Mouse (Mus musculus) cerebellum, adult 9-11 months (tissue): ENCODE data around the gene Slc30a6.
A peak's percentile ranks its signal among the peaks of the same experiment; 100 is the strongest.

Experiments
- DNase-seq: peaks from one replicate; pipeline ENCODE4 v3.0.0; 2022

Slc30a6 gene

GRCm38 (mm10) chr17:74395383-74396065 lies at the start of gene Slc30a6:
Gene Slc30a6 (plus strand): TSS chr17:74395608.
- DNase-seq = peak; percentile 97

GRCm38 (mm10) chr17:74363592-74363991 lies 31.8 kb upstream of the Slc30a6 start:
- no peak for DNase-seq

GRCm38 (mm10) chr17:74376916-74377315 lies 18.5 kb upstream of the Slc30a6 start:
- no peak for DNase-seq

- DNase-seq = no peak
Observed at GRCm38 (mm10) chr17:74386657-74387056, 8.8 kb upstream of the Slc30a6 start.

DNA sequence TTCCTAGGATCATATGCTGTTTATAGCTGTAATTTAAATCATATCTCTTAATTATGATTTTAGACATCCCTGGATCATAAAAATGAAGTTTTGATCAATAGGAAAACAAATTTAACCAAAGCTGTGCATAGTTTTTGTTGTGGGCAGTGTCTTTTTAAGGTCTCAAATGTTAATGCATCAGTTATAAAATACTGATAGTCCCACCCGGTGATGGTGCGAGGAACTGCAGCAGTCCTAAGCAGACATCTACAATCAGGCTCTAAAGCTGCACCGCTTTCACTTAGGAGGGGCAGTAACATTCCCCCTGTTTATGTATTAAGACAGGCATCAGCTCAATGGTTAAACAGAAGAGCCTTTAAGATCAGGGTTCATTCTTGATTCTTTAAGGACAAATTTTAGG lies 5.6 kb upstream of the Slc30a6 start:
- DNase-seq = no peak

GRCm38 (mm10) chr17:74394381-74394780 lies 1.0 kb upstream of the Slc30a6 start:
- no peak for DNase-seq

DNA sequence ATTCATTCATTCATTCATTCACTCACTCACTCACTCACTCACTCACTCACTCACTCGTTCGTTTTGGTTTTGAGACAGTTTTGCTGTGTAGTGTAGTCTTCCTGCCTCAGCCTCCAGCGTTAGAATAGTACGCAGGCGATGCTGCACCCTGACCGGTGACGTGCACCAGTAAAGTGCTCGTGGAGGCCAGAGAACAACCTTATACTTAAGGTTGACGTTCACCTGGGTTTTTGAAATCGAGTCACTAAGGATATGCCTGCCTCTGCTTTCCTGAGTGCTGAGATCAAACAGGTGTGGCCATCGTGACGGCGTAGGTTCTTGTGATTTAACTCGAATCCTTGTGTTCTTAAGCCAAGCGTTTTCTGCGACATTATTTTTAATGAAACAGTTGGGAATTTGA lies 553 bp upstream of the Slc30a6 start:
- DNase-seq = peak; percentile 31

DNA sequence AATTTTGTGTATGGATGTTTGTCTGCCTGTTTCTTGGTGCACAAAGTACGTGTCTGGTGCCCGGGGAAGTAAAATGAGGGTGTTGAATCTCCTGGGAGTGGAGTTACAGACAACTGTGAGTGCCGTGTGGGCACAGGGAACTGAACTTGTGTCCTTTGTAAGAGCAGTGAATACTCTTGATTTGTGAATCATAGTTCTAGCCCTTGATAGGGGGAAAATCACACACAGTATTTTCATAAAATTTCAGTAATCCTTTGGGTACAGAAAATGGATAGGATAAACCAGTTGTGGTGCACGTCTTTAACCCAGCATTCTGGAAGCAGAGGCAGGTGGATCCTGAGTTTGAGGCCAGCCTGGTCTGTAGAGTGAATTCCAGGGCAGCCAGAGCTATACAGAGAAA lies 1.4 kb downstream of the Slc30a6 start:
- no peak for DNase-seq

- DNase-seq = no peak
Observed at GRCm38 (mm10) chr17:74397173-74397572, 1.8 kb downstream of the Slc30a6 start.

- no peak for DNase-seq
Observed at GRCm38 (mm10) chr17:74402486-74403222, 7.2 kb downstream of the Slc30a6 start.

DNA sequence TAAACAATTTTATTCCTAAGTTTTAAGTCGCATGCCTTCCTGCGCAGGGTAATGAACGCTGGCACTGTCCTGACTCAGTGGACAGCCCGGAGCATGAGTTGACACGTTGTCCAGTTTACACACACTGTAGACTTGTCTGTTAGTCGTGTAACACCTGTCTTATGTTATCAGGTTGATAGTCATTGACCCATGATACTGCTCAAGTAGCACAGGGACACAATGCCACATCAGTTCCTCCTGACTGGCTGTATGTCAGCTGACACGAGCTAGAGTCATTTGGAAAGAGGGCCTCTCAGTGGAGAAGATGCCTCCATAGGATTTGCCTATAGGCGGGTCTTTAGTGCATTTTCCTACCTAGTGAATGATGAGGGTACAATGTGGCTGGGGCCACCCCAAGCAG lies 11.1 kb downstream of the Slc30a6 start:
- DNase-seq = no peak

- no peak for DNase-seq
Observed at GRCm38 (mm10) chr17:74409722-74410121, 14.3 kb downstream of the Slc30a6 start.

DNA sequence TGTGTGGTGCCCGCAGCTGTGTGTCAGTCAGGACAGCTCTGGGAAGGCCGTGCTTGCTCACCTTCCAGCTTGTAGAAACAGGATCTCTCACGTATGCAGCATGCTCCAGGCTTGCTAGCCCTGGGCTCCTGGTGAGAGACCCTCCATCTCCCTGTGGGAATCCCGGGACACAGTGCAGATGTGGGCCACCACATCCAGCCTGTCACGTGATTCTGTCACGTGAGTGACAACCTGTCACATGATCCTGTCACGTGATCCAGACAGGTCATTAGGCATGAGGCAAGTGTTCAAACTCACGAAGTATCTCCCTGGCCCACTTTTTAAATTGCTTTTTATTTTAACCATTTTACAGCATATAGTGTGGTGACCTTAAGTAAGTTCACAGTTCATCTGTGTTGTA lies 17.9 kb downstream of the Slc30a6 start:
- no peak for DNase-seq

GRCm38 (mm10) chr17:74414671-74415070 lies 19.3 kb downstream of the Slc30a6 start:
- no peak for DNase-seq

DNA sequence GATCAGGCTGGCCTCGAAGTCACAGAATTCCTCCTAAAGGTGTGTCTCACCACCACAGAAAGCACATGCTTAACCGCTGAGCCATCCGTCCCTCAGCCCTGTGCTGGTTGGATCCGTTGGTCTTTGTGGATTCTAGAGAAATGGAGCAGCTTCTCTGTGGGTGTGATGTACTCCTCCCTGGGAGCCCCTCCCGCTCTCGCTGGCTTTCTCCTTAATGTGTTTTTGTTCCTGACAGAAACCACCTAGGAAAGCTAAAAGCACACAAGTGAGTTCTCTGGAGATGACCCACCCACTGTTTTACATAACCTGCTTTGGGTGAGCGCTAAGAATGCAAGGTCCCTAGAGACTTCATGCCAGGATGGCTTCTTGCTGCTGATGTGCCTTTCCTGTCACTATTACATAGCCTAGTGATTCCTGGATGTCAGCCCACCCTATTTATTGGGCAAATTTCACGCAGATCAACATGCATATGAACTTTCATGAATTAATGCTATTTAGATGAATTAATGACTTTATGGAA lies 21.5 kb downstream of the Slc30a6 start:
- no peak for DNase-seq

DNA sequence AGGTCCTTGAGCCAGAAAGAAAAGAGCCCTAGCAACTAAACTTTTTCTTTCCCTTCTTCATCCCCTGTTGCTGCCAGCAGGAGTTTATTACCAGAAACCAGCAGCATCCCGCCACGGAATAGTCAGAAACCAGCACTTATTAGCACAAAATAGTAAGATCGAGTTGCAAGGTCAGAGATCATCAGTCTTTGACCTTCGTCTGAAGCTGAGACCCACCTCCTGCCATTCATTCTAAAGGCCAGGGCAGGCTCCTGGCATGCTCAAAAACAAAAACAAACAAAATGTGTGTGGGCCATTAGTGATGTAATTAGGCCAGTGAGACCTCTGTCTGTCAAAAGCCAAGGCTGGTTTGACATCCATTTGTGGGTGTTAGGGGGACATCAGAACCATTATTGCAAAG lies 22.8 kb downstream of the Slc30a6 start:
- DNase-seq = no peak

DNA sequence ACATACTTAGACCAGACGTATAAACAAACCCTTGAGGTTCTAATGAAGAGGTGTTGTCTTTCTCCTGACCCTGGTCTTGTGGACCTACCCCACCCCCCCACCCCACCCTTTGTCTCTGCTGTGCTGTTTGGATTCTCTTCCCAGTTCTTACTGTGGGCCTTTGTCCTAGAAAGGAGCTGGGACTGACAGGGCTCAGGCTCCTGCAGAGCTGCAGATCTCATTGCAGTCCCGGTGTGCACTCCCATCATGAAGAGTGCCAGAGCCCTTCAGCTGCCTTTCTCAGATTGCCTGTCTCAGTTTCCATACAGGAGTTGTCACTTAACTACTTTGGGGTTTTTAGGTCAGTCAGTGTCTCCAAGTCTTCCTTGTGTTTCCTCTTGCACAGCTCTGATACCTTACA lies 25.2 kb downstream of the Slc30a6 start:
- DNase-seq = no peak

DNA sequence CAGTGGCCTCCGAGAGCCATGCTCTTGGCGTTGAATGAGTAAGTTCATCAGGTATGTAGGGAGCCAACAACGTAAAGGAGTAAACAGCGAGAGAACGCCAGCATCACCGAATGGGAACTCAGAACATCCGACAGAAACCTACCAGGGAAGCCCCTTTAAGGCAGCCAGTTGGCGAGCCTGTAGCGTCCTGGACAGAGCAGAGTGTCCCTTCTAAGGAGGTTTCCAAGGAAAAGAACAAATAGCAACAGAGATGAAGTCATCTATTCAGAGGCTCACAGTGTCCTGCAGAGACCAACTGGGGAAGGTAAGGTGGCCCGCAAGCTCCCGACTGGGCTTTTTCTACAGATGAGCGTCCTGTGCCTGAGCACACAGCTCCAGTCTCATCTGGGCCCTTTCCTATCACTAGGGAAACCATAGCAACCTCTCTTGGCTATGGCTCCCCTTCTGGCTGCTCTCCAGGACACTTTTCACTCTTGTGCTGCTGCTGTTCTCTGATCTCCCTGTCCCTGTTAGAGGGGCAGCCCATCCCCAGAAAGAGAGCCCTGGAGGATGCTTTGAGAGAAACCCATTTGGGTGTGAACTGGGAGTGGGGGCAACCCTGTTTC lies 29.1 kb downstream of the Slc30a6 start:
- no peak for DNase-seq

- no peak for DNase-seq
Observed at GRCm38 (mm10) chr17:74430074-74430473, 34.7 kb downstream of the Slc30a6 start.

DNA sequence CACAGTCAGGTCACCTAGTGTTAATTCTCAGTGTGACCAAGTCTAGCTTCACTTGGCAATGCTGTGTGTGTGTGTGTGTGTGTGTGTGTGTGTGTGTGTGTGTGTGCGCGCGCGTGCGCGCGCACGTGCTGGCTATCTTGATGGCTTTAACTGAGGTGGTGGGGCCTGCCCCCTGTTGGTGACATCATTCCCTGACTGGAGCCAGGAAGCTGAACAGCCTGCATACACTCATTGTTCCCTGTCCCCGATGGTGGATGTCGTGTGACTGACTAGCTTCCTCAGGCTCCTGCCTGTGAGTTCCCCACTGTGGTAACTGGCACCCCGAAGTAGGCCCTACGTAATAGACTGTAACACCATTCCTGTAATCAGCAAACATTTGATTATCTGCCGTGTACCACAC lies 36.1 kb downstream of the Slc30a6 start:
- DNase-seq = no peak

GRCm38 (mm10) chr17:74432631-74433030 lies 37.2 kb downstream of the Slc30a6 start:
- DNase-seq = no peak

DNA sequence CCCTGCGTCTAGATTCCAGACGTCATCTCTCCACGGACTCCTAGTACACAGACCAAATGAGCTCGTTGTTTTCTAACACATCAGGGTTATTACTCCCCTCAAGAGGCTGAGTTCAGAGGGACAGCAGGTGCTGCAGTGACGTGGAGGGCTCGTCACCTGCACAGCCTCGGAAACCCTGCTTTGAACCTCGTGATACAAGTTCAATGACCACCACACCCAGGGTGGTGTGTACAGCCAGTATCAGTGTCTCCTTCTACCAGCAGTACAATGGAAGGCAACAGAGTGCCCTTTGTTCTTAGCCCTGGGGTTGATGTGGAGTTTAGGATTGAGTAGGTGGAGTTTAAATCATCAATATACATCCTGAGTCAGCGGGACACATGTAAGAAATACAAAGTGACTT lies 42.4 kb downstream of the Slc30a6 start:
- DNase-seq = no peak

GRCm38 (mm10) chr17:74440486-74440885 lies 45.1 kb downstream of the Slc30a6 start:
- DNase-seq = no peak

GRCm38 (mm10) chr17:74449776-74450175 lies 54.4 kb downstream of the Slc30a6 start:
- no peak for DNase-seq
